Mouse (Mus musculus): ENCODE results near the gene Ptges2. TPM values are rescaled to one million over a fixed set of nuclear protein-coding genes. Genes with fewer than 3 reads are reported as not detected.

The Ptges2 gene
- polyA plus RNA-seq, 1 experiment from 2014 or later = 28.6 TPM

- Histone ChIP-seq H3K9me3 (no peaks in the 10 kb centered on the region), H3K4me3 (no peak overlapping the region), H3K36me3 (no peaks in the 10 kb centered on the region), H3K4me2 (replicated peaks) (no peak overlapping the region), H3K27ac (replicated peaks) (peak overlapping the region; percentile 36; the same call in 1 of the 2 replicates), H3K9ac (replicated peaks) (no peak overlapping the region), H3K27me3 (no peaks in the 10 kb centered on the region), H3K4me1 (peaks cover 40% of the 10 kb centered on the region)
- 60% methylated on average over 3 of the region's 3 CpGs for whole genome bisulfite sequencing
- ATAC-seq (ENCODE audit: low FRiP score, low read depth) = no peak
Observed at GRCm38 (mm10) chr2:32436686-32437372, 41.1 kb downstream of the Ptges2 start.

GRCm38 (mm10) chr2:32437612-32438166 is 42.0 kb downstream of the Ptges2 start:
- Histone ChIP-seq H3K9me3 (no peaks in the 10 kb centered on the region), H3K4me1 (peaks cover 40% of the 10 kb centered on the region), H3K27me3 (no peaks in the 10 kb centered on the region), H3K36me3 (no peaks in the 10 kb centered on the region), H3K4me2 (replicated peaks) (no peak overlapping the region), H3K4me3 (no peak overlapping the region), H3K27ac (replicated peaks) (0 out of 2 replicates have a peak overlapping the region, but pooled peaks have one; percentile 15), H3K9ac (replicated peaks) (no peak overlapping the region; the same call in 1 of the 2 replicates)
- 49% methylated on average over 2 of the region's 2 CpGs for WGBS
- ATAC-seq (ENCODE audit: low FRiP score, low read depth) = no peak

GRCm38 (mm10) chr2:32438733-32439132 is 43.0 kb downstream of the Ptges2 start:
- no peaks in the 10 kb centered on the region for H3K9me3 ChIP-seq
- H3K4me1 ChIP-seq = peaks cover 40% of the 10 kb centered on the region
- no peaks in the 10 kb centered on the region for H3K36me3 ChIP-seq
- ATAC-seq (ENCODE audit: low FRiP score, low read depth) = no peak
- no peak overlapping the region for H3K4me3 ChIP-seq
- no peak overlapping the region for H3K27ac ChIP-seq (replicated peaks)
- H3K27me3 ChIP-seq = no peaks in the 10 kb centered on the region
- no peak overlapping the region for H3K4me2 ChIP-seq (replicated peaks)
- WGBS = 88% methylated on average over 3 of the region's 3 CpGs
- H3K9ac ChIP-seq (replicated peaks) = no peak overlapping the region

- H3K9ac ChIP-seq (replicated peaks) = no peak overlapping the region
- H3K4me2 ChIP-seq (replicated peaks) = no peak overlapping the region
- H3K36me3 ChIP-seq = no peaks in the 10 kb centered on the region
- 0 out of 2 replicates have a peak overlapping the region, but pooled peaks have one; percentile 22 for H3K27ac ChIP-seq (replicated peaks)
- H3K4me1 ChIP-seq = peaks cover 40% of the 10 kb centered on the region
- H3K9me3 ChIP-seq = no peaks in the 10 kb centered on the region
- no peaks in the 10 kb centered on the region for H3K27me3 ChIP-seq
- ATAC-seq (ENCODE audit: low FRiP score, low read depth) = no peak
- H3K4me3 ChIP-seq = no peak overlapping the region
- 48% methylated on average over 6 of the region's 6 CpGs for WGBS
Observed at GRCm38 (mm10) chr2:32439177-32439576, 43.5 kb downstream of the Ptges2 start.

- Histone ChIP-seq H3K4me3 (no peak overlapping the region), H3K9me3 (no peaks in the 10 kb centered on the region), H3K9ac (replicated peaks) (no peak overlapping the region), H3K27me3 (no peaks in the 10 kb centered on the region), H3K36me3 (no peaks in the 10 kb centered on the region), H3K27ac (replicated peaks) (peak overlapping the region; percentile 10; the same call in 1 of the 2 replicates), H3K4me1 (peaks cover 40% of the 10 kb centered on the region), H3K4me2 (replicated peaks) (no peak overlapping the region)
- 53% methylated on average over 2 of the region's 2 CpGs for WGBS
- no peak for ATAC-seq (ENCODE audit: low FRiP score, low read depth)
Observed at GRCm38 (mm10) chr2:32440164-32440563, 44.5 kb downstream of the Ptges2 start.

- no peak overlapping the region for H3K4me3 ChIP-seq
- no peaks in the 10 kb centered on the region for H3K36me3 ChIP-seq
- H3K4me2 ChIP-seq (replicated peaks) = no peak overlapping the region
- no peaks in the 10 kb centered on the region for H3K9me3 ChIP-seq
- ATAC-seq (ENCODE audit: low FRiP score, low read depth) = no peak
- H3K27me3 ChIP-seq = no peaks in the 10 kb centered on the region
- H3K9ac ChIP-seq (replicated peaks) = no peak overlapping the region
- no peak overlapping the region for H3K27ac ChIP-seq (replicated peaks)
- peaks cover 40% of the 10 kb centered on the region for H3K4me1 ChIP-seq
- WGBS = 85% methylated on average over 1 of the region's 1 CpGs
Observed at GRCm38 (mm10) chr2:32440632-32441031, 44.9 kb downstream of the Ptges2 start.

- no peak for ATAC-seq (ENCODE audit: low FRiP score, low read depth)
- WGBS = 93% methylated on average over 2 of the region's 2 CpGs
Observed at GRCm38 (mm10) chr2:32441550-32441949, 45.9 kb downstream of the Ptges2 start.

GRCm38 (mm10) chr2:32445535-32445934 is 49.8 kb downstream of the Ptges2 start:
- WGBS = 76% methylated on average over 1 of the region's 1 CpGs
- H3K36me3 ChIP-seq = no peaks in the 10 kb centered on the region
- H3K27ac ChIP-seq (replicated peaks) = no peak overlapping the region
- H3K9me3 ChIP-seq = no peaks in the 10 kb centered on the region
- no peak overlapping the region for H3K4me3 ChIP-seq
- no peaks in the 10 kb centered on the region for H3K27me3 ChIP-seq
- H3K4me2 ChIP-seq (replicated peaks) = no peak overlapping the region
- H3K4me1 ChIP-seq = peaks cover 18% of the 10 kb centered on the region
- no peak overlapping the region for H3K9ac ChIP-seq (replicated peaks)
- no peak for ATAC-seq (ENCODE audit: low FRiP score, low read depth)

More at GRCm38 (mm10) chr2:32441550-32441949, 45.9 kb downstream of the Ptges2 start:
- Histone ChIP-seq H3K27me3 (no peaks in the 10 kb centered on the region), H3K4me1 (peaks cover 32% of the 10 kb centered on the region), H3K27ac (replicated peaks) (no peak overlapping the region), H3K9ac (replicated peaks) (no peak overlapping the region), H3K36me3 (no peaks in the 10 kb centered on the region), H3K9me3 (no peaks in the 10 kb centered on the region), H3K4me2 (replicated peaks) (no peak overlapping the region), H3K4me3 (no peak overlapping the region)

GRCm38 (mm10) chr2:32447264-32447936 is 51.7 kb downstream of the Ptges2 start:
- WGBS = 84% methylated on average over 9 of the region's 9 CpGs
- H3K4me3 ChIP-seq = no peak overlapping the region
- H3K4me2 ChIP-seq (replicated peaks) = no peak overlapping the region
- H3K36me3 ChIP-seq = no peaks in the 10 kb centered on the region
- ATAC-seq (ENCODE audit: low FRiP score, low read depth) = no peak
- H3K4me1 ChIP-seq = peaks cover 20% of the 10 kb centered on the region
- H3K27ac ChIP-seq (replicated peaks) = no peak overlapping the region
- no peaks in the 10 kb centered on the region for H3K9me3 ChIP-seq
- H3K27me3 ChIP-seq = no peaks in the 10 kb centered on the region
- no peak overlapping the region; the same call in 1 of the 2 replicates for H3K9ac ChIP-seq (replicated peaks)

GRCm38 (mm10) chr2:32448480-32448879 is 52.8 kb downstream of the Ptges2 start:
- Histone ChIP-seq H3K36me3 (no peaks in the 10 kb centered on the region), H3K4me1 (peaks cover 30% of the 10 kb centered on the region), H3K27ac (replicated peaks) (no peak overlapping the region), H3K9ac (replicated peaks) (no peak overlapping the region), H3K27me3 (no peaks in the 10 kb centered on the region), H3K4me2 (replicated peaks) (no peak overlapping the region), H3K4me3 (no peak overlapping the region), H3K9me3 (no peaks in the 10 kb centered on the region)
- 91% methylated on average over 1 of the region's 1 CpGs for WGBS
- ATAC-seq (ENCODE audit: low FRiP score, low read depth) = no peak

GRCm38 (mm10) chr2:32449761-32450754 is 54.4 kb downstream of the Ptges2 start, which contains the start of gene Naif1:
Gene Naif1, plus strand, starts transcription at chr2:32450457.
- ATAC-seq (ENCODE audit: low FRiP score, low read depth) = no peak
- Histone ChIP-seq H3K27ac (replicated peaks) (peak within 1 kb of the TSS; percentile 97), H3K36me3 (0 out of 2 replicates have a peak, but pooled peaks cover 4% of the 10 kb centered on the region), H3K4me3 (peak within 1 kb of the TSS; percentile 82), H3K27me3 (no peaks in the 10 kb centered on the region), H3K4me1 (peaks cover 36% of the 10 kb centered on the region), H3K9ac (replicated peaks) (peak within 1 kb of the TSS; percentile 85), H3K4me2 (replicated peaks) (peak within 1 kb of the TSS; percentile 80), H3K9me3 (no peaks in the 10 kb centered on the region)
- WGBS = 82% methylated on average over 15 of the region's 15 CpGs

Data from midbrain, embryonic 12.5 days (tissue).